Mouse (Mus musculus) kidney, embryonic 14.5 days (tissue): ENCODE measurements around the gene Gm5127. TPM values are rescaled to one million over a fixed set of nuclear protein-coding genes. Genes with fewer than 3 reads are reported as not detected.

Source experiments
- ATAC-seq: fragments of 200-750 bp; cut with Nextera tagmentation; 2 replicates; pipeline ENCODE4 v1.8.0; 2017; ENCODE audit warnings: moderate number of reproducible peaks, mild to moderate bottlenecking, moderate TSS enrichment, moderate library complexity; ENCODE audit not compliant: low FRiP score, low TSS enrichment
- H3K27ac ChIP-seq: fragments of 300-500 bp; sonication (generic); 2 replicates; pipeline ENCODE4 v1.5.1; 2014; ENCODE audit warnings: low read depth, mild to moderate bottlenecking, low read length, moderate library complexity, mixed read lengths
- H3K27me3 ChIP-seq: fragments of 300-500 bp; sonication (generic); 2 replicates; pipeline ENCODE4 v1.6.1; 2014; ENCODE audit warnings: mild to moderate bottlenecking, low read length; ENCODE audit not compliant: control insufficient read depth, insufficient read depth
- H3K36me3 ChIP-seq: fragments of 300-500 bp; sonication (generic); 2 replicates; pipeline ENCODE4 v1.6.1; 2014; ENCODE audit warnings: low read length, mixed read lengths; ENCODE audit not compliant: control insufficient read depth, insufficient read depth
- H3K4me1 ChIP-seq: fragments of 300-500 bp; sonication (generic); 2 replicates; pipeline ENCODE4 v1.6.1; 2014; ENCODE audit warnings: low read length, mixed read lengths; ENCODE audit not compliant: control insufficient read depth, insufficient read depth
- H3K4me2 ChIP-seq: fragments of 300-500 bp; sonication (generic); replicated peaks from 2 replicates; pipeline ENCODE4 v1.6.1; 2014; ENCODE audit warnings: low read depth, mild to moderate bottlenecking, low read length
- H3K4me3 ChIP-seq: fragments of 300-500 bp; sonication (generic); 2 replicates; pipeline ENCODE4 v1.5.1; 2014; ENCODE audit warnings: mild to moderate bottlenecking, low read length
- H3K9ac ChIP-seq: fragments of 300-500 bp; sonication (generic); 2 replicates; pipeline ENCODE4 v1.6.1; 2014; ENCODE audit warnings: low read depth, mild to moderate bottlenecking, low read length, moderate library complexity
- H3K9me3 ChIP-seq: fragments of 300-500 bp; sonication (generic); 2 replicates; pipeline ENCODE4 v1.6.1; 2016; ENCODE audit warnings: low read length; ENCODE audit not compliant: control insufficient read depth
- WGBS: fragments of 180-500 bp; shearing (Covaris S2); extraction: QIAGEN DNeasy Blood & Tissue Kit; methylation state at CpG from one replicate; pipeline ENCODE4 v1.1.7; 2014; 5-methylcytosine and 5-hydroxymethylcytosine counted together
- polyA plus RNA-seq: library from polyadenylated mRNA; unstranded; fragments of >200 nt; fragmentation: Nextera tagmentation; extraction: Ambion mirVana; gene quantifications from 2 replicates; pipeline ENCODE4 v1.2.1, GENCODE M21; 2014

Gene Gm5127
- polyA plus RNA-seq, result 1.3 and 1.9 TPM in 2 replicates

DNA sequence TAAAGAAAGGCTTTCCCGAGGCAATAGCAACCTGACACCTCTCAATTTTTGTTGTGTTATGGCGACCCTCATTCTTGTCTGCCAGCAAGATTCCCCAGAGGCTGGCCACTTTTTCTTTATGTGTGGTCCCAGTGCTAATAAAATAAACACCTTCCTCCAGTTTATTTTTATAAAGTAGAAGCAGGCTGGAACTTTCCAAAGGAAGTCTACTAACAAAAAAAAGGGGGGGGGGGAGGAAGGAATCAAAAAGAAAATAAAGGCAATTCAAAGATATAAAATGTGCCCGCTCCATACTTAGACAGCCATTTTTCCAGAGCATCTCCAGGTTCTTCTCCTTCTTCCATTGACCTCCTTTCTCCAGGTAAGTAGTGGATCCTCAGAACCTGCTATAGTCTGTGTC is at the start of gene Gm5127:
TSS of gene Gm5127 (plus strand) at position 301 of the 400 bp plus-strand sequence.
- no peak for ATAC-seq
- no peak within 1 kb of the TSS for H3K9ac ChIP-seq
- 47% methylated on average over 3 of the region's 3 CpGs for WGBS

DNA sequence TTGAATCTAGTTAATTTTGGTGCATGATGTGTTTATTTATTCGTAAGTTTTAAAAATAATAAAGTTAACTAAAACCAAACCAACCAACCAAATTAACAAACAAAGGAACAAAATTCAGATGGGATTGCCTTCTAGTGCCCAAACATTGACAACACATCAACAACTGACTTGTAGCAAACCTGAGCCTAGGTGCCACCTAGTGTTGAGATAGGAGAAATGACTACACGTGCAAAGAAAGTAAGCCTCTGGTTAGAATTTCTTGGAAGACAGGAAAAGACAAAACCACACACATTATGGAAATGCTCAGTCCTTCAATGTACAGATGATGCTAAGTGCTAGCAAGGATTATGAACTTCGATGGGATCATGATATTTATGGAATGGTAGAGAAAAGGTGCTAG is 46.6 kb upstream of the Gm5127 start:
- ATAC-seq, result no peak
- H3K27ac ChIP-seq, result no peak overlapping the region
- H3K36me3 ChIP-seq, result no peaks in the 10 kb centered on the region
- no peak overlapping the region for H3K9ac ChIP-seq
- no peaks in the 10 kb centered on the region for H3K4me1 ChIP-seq
- no peaks in the 10 kb centered on the region for H3K27me3 ChIP-seq
- WGBS, result 38% methylated on average over 3 of the region's 3 CpGs
- H3K4me2 ChIP-seq, result no peak overlapping the region
- no peak overlapping the region for H3K4me3 ChIP-seq
- no peaks in the 10 kb centered on the region for H3K9me3 ChIP-seq

More for the DNA sequence above, at the start of gene Gm5127:
- Histone ChIP-seq H3K4me1 (no peaks in the 10 kb centered on the region), H3K27me3 (no peaks in the 10 kb centered on the region), H3K9me3 (no peaks in the 10 kb centered on the region), H3K4me2 (no peak within 1 kb of the TSS), H3K36me3 (no peaks in the 10 kb centered on the region), H3K4me3 (no peak within 1 kb of the TSS), H3K27ac (no peak within 1 kb of the TSS)

DNA sequence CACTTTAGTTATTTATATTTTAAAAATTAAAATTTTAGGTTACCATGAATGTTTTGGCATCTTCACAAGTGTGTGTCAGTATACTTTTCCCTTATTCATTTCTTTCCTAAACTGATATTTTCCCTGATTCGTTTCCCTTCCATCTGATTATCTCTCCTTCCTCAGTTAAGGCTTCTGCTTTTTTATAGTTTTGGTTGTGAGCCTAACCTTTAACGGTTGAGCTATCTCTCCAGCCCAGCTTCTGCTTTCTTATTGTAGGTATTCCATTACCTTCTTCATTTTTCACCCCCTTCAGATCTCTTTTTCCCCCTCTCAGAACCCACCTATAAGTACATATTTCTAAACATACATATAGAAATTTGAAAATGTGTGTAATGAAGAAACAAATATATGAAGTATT is 27.5 kb upstream of the Gm5127 start:
- Histone ChIP-seq H3K9ac (no peak overlapping the region), H3K27me3 (no peaks in the 10 kb centered on the region), H3K4me1 (no peaks in the 10 kb centered on the region), H3K36me3 (no peaks in the 10 kb centered on the region), H3K4me3 (no peak overlapping the region), H3K27ac (no peak overlapping the region), H3K9me3 (no peaks in the 10 kb centered on the region), H3K4me2 (no peak overlapping the region)
- no peak for ATAC-seq
- 66% methylated on average over 2 of the region's 2 CpGs for whole genome bisulfite sequencing

DNA sequence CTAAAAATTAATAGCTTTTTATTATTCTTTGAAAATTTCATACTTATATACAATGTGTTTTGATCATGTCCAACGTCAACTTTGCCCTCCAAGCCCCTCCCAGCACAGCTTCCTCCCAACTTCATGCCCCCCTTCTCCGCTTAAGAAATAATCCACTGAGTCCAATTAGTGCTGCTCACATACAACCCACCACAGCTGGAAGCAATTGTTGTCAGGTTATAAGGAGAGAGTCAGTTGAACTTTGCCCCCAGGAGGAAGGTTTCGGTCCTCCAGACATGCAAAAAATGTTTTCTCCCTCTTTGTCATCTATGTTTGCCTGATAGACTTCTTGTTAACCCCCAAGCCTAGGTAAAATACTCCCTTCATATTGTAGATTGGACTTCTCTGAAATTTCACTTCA is 4.0 kb upstream of the Gm5127 start:
- H3K9ac ChIP-seq, result no peak overlapping the region
- H3K4me2 ChIP-seq, result no peak overlapping the region
- no peak overlapping the region for H3K27ac ChIP-seq
- H3K4me1 ChIP-seq, result no peaks in the 10 kb centered on the region
- no peaks in the 10 kb centered on the region for H3K36me3 ChIP-seq
- no peak overlapping the region for H3K4me3 ChIP-seq
- no peaks in the 10 kb centered on the region for H3K9me3 ChIP-seq
- WGBS, result 67% methylated on average over 3 of the region's 3 CpGs
- H3K27me3 ChIP-seq, result no peaks in the 10 kb centered on the region
- ATAC-seq, result no peak

DNA sequence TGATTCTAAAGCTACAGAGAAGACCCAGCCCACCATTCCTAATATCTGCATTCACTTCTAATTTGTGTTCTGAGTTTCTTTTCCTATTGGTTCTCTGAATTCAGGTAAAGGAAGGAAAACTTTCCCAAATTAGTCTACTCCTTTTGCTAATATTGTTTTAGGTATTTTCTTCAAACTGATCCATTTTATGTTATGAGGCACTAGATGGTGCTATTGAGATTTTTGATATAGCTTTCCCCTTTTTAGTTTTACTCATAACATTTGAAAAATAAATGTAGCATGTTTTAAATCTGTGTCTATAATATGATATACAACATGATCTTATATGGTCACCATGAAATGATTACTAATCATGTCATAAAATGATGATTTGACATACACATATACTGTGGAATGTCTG is 2.6 kb upstream of the Gm5127 start:
- no peaks in the 10 kb centered on the region for H3K9me3 ChIP-seq
- no peaks in the 10 kb centered on the region for H3K4me1 ChIP-seq
- no peak overlapping the region for H3K9ac ChIP-seq
- ATAC-seq, result no peak
- no peaks in the 10 kb centered on the region for H3K36me3 ChIP-seq
- H3K27me3 ChIP-seq, result no peaks in the 10 kb centered on the region
- no peak overlapping the region for H3K4me3 ChIP-seq
- H3K4me2 ChIP-seq, result no peak overlapping the region
- no peak overlapping the region for H3K27ac ChIP-seq

DNA sequence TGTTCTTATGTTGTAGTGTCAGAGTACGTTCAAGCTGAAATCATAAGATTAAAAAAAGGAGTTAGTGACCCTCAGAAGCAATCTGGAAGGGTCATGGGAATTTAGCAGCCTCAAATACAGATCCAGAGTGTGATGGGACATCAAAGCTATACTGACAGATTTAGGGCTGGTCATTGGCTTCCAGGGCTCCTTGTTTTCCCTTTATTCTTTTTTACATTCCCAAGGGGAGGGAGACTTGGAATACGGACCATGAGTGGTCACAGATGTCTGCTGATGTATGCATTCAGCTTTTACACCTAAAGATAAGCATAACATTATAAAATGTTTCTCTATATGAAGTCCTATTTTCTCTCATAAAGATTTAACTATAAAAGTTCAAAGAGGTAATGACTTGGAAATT is 789 bp upstream of the Gm5127 start:
- H3K27ac ChIP-seq, result no peak overlapping the region
- ATAC-seq, result peak; percentile 77; the same call in 1 of the 2 replicates
- WGBS, result 32% methylated on average over 2 of the region's 2 CpGs

DNA sequence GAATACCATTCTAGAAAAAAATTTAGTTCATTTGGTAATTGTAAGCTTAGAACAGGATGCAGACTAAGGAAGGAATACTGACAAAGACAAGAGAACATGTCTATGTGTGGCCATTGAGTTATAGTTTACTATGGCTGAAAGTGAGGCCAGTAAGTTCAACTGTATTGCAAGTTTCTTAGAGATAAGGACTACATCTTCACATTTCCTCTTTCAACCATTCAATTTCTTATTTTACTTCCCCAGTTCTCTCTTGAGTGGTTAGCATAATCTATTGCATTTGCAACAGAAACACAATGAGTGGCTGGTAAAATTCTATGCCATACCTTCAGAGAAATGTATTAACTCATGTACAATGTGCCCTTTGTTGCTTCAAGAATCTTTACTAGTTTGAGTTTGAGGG is 10.9 kb downstream of the Gm5127 start:
- Histone ChIP-seq H3K27me3 (no peaks in the 10 kb centered on the region), H3K4me3 (no peak overlapping the region), H3K9me3 (no peaks in the 10 kb centered on the region), H3K27ac (no peak overlapping the region), H3K36me3 (no peaks in the 10 kb centered on the region), H3K9ac (no peak overlapping the region), H3K4me1 (no peaks in the 10 kb centered on the region), H3K4me2 (no peak overlapping the region)
- ATAC-seq, result no peak

More for the DNA sequence above, 789 bp upstream of the Gm5127 start:
- Histone ChIP-seq H3K4me2 (no peak overlapping the region), H3K9me3 (no peaks in the 10 kb centered on the region), H3K4me3 (no peak overlapping the region), H3K9ac (no peak overlapping the region), H3K27me3 (no peaks in the 10 kb centered on the region), H3K36me3 (no peaks in the 10 kb centered on the region), H3K4me1 (no peaks in the 10 kb centered on the region)

DNA sequence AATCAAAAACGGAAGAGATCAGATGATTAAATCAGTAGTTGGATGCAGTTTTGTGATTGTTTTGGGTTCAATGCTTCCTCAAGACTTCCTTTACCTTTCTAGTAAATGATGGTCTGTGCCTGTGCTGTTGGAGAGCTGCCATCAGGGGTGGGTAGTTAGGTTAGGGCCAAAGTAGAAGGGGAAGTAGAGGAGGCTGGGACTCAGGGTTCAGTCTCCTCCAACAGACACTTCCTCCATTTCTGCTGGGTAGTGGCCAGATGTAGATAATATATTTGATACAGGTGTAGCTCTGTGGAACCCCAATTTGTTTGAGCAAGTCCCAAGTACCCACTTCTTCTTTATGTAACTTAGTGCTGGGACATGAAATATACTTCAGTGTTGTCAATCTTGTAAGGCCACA is 12.9 kb downstream of the Gm5127 start:
- Histone ChIP-seq H3K4me1 (no peaks in the 10 kb centered on the region), H3K4me2 (no peak overlapping the region), H3K36me3 (no peaks in the 10 kb centered on the region), H3K27me3 (no peaks in the 10 kb centered on the region), H3K9me3 (no peaks in the 10 kb centered on the region), H3K9ac (no peak overlapping the region), H3K4me3 (no peak overlapping the region), H3K27ac (no peak overlapping the region)
- no peak for ATAC-seq
- 80% methylated on average over 1 of the region's 1 CpGs for WGBS

DNA sequence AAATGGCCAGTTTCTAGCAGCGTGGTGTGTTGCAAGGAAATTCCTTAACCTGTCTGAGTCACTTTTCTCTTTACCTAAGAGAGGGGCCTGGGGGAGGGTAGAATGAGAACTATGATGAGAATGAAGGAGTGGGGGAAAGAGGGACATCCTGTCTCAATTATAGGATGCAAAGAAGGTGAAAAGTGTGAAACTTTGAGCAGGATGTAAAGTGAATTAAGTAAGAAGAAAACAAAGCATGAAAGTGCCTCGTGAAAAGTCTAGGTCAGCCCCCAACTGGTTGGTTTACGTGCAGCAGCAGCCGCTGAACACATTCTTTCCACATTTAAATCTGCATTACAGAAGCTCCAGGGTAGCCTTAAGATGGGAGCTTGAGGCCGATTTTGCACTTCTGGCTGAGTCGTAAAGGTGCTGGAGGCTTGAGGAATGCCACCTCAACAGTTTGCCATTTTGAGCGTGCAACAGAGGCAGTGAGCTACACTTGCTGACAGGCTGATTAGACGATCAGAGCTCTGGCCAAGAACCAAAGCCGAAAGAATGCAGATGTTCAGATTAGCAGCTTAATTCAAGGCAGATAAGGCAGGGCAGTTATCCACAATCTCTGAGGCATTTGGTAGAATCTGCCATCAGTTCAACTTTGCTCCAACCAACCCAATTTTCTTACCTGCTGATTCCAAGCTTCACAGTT is 19.7 kb downstream of the Gm5127 start:
- Histone ChIP-seq H3K9ac (no peak overlapping the region), H3K4me3 (peak overlapping the region; percentile 8; the same call in 1 of the 2 replicates), H3K27me3 (no peaks in the 10 kb centered on the region; the same call in 1 of the 2 replicates), H3K27ac (no peak overlapping the region; the same call in 1 of the 2 replicates), H3K4me2 (peak overlapping the region; percentile 32), H3K4me1 (no peaks in the 10 kb centered on the region), H3K36me3 (no peaks in the 10 kb centered on the region), H3K9me3 (no peaks in the 10 kb centered on the region)
- WGBS, result 26% methylated on average over 9 of the region's 9 CpGs
- 0 out of 2 replicates have a peak, but pooled peaks have one; percentile 16 for ATAC-seq
